Mouse (Mus musculus): ENCODE measurements around the gene Tjp3.

- TF ChIP-seq ZC3H11A (IDR thresholded peaks at IDR 0.05; ENCODE audit: borderline replicate concordance, low read depth, low read length): no peak
- no peak for TF ChIP-seq MAFK (IDR thresholded peaks at IDR 0.05; ENCODE audit: insufficient read depth, low read depth, low read length)
- TF ChIP-seq ZNF384 (IDR thresholded peaks at IDR 0.05; ENCODE audit: low read depth, low read length): no peak
- TF ChIP-seq HCFC1 (IDR thresholded peaks at IDR 0.05; ENCODE audit: borderline replicate concordance, insufficient read depth, low read length): no peak
Observed at GRCm38 (mm10) chr10:81306173-81306668, 14.8 kb upstream of the Tjp3 start.
